In the genomic region with DNA sequence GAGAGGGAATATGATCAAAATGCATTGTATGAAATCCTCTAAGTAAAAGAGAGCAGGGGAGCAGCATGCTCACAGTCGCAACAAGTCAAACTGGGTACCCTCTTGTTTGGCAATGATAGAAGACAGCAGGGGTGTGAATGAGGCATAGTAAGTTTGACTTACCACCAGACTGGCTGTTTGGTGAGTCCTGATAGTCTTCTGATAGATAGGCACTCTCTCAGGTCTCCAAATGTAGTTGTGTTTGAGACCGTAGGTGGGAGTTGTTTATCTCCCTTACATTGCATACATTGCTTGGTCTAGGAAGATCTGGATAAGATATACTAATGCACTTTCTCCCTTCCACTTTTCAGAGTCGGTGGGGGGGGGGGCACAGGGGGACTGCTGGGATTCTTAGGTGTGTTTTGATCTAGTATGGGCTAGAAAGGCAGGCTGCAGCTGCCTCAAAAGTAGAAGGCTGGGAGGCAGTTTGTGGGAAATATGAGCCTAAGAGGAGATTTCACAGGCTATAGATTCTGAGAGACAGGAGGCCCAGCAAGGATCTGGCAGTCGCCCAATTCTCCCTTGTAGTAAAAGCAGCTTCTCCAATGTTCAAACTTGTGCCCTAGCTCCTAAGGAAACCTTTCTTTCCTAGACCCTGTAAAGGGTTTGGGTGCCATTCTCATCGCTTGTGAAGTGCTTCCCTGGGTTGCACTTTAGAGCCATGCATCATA, we compare ENCODE assay signal across 15 mouse cellular contexts. TPM values are rescaled to one million over a fixed set of nuclear protein-coding genes. Genes with fewer than 3 reads are reported as not detected.
DNase-seq lines count a peak whose midpoint lies in the region; ATAC-seq and TF ChIP-seq lines count a peak whose summit lies in the region.
"Had no signal": no experiment of that assay in that cellular context is flagged by ENCODE, and none has a peak within 500 bp of the region (broad histone marks: within the 10 kb centered on the region; RNA-seq: fewer than 3 reads in every experiment).

No protein-coding gene starts in this region.

- H3K4me1 ChIP-seq in embryonic facial prominence, embryonic 11.5 days (ENCODE audit: control insufficient read depth, insufficient read depth, low read length), result no peaks in the 10 kb centered on the region
- 0 out of 2 replicates have a peak, but pooled peaks cover 3% of the 10 kb centered on the region for H3K4me1 ChIP-seq in embryonic facial prominence, embryonic 10.5 days
- H3K4me1 ChIP-seq in lung, embryonic 14.5 days (ENCODE audit: insufficient read depth), result no peaks in the 10 kb centered on the region
- H3K4me1 ChIP-seq in lung, postnatal 0 days (ENCODE audit: insufficient read depth, low read depth, low read length), result no peaks in the 10 kb centered on the region
- peaks cover 49% of the 10 kb centered on the region for H3K4me1 ChIP-seq in liver, embryonic 13.5 days (replicated peaks)
- H3K4me1 ChIP-seq: embryonic facial prominence, embryonic 15.5 days; forebrain, embryonic 15.5 days; limb, embryonic 15.5 days had no signal

- no peak overlapping the region for H3K4me3 ChIP-seq in embryonic facial prominence, embryonic 11.5 days (ENCODE audit: low read depth, low read length)
- H3K4me3 ChIP-seq in embryonic facial prominence, embryonic 10.5 days, result no peak overlapping the region
- no peak overlapping the region for H3K4me3 ChIP-seq in lung, embryonic 14.5 days (ENCODE audit: low read depth, low read length)
- no peak overlapping the region for H3K4me3 ChIP-seq in lung, postnatal 0 days (ENCODE audit: low read depth, low read length)
- no peak overlapping the region for H3K4me3 ChIP-seq in liver, embryonic 13.5 days (replicated peaks)
- H3K4me3 ChIP-seq: embryonic facial prominence, embryonic 15.5 days; forebrain, embryonic 15.5 days; limb, embryonic 15.5 days had no signal

- H3K9me3 ChIP-seq in embryonic facial prominence, embryonic 11.5 days (replicated peaks; ENCODE audit: control insufficient read depth, low read length), result no peaks in the 10 kb centered on the region
- H3K9me3 ChIP-seq in embryonic facial prominence, embryonic 10.5 days, result no peaks in the 10 kb centered on the region
- H3K9me3 ChIP-seq in lung, embryonic 14.5 days (ENCODE audit: low read depth, low read length), result no peaks in the 10 kb centered on the region
- no peaks in the 10 kb centered on the region for H3K9me3 ChIP-seq in lung, postnatal 0 days (ENCODE audit: low read length)
- H3K9me3 ChIP-seq in liver, embryonic 13.5 days (replicated peaks), result no peaks in the 10 kb centered on the region
- H3K9me3 ChIP-seq: embryonic facial prominence, embryonic 15.5 days; forebrain, embryonic 15.5 days; limb, embryonic 15.5 days had no signal

- TF ChIP-seq EP300 in lung, postnatal 0 days (IDR thresholded peaks at IDR 0.05), result no peak

- ATAC-seq in embryonic facial prominence, embryonic 11.5 days (replicated peaks; ENCODE audit: insufficient number of reproducible peaks, low FRiP score, low TSS enrichment, low read depth), result no peak
- peak; percentile 35; the same call in 1 of the 2 replicates for ATAC-seq in lung, embryonic 14.5 days (ENCODE audit: insufficient read depth)
- ATAC-seq in lung, postnatal 0 days, result no peak
- ATAC-seq in liver, embryonic 13.5 days (ENCODE audit: low read depth), result peak; percentile 78
- ATAC-seq in granulocyte monocyte progenitor cell, adult 5-6 weeks (replicated peaks; ENCODE audit: poor library complexity, severe bottlenecking), result no peak
- ATAC-seq in cerebellum, adult (ENCODE audit: insufficient number of reproducible peaks, low FRiP score, low TSS enrichment), result no peak
- ATAC-seq: forebrain, embryonic 15.5 days had no signal

- peak; percentile 14 for DNase-seq in embryonic facial prominence, embryonic 11.5 days (ENCODE audit: low spot score)
- DNase-seq in embryonic facial prominence, embryonic 10.5 days (ENCODE audit: low spot score), result no peak
- peak; percentile 73 for DNase-seq in lung, embryonic 14.5 days
- no peak for DNase-seq in lung, postnatal 0 days (ENCODE audit: low spot score)
- DNase-seq in adipocyte (ENCODE audit: low spot score), result peak; percentile 50
- peak; percentile 15 for DNase-seq in liver, embryonic 13.5 days
- DNase-seq: cerebellum, adult 11 months; gastrocnemius, postnatal 14 days; layer of hippocampus, adult 9-11 months; thymus, postnatal 4 days had no signal

- no peak for TF ChIP-seq CTCF in lung, embryonic 14.5 days (IDR thresholded peaks at IDR 0.05; ENCODE audit: low read depth)
- no peak for TF ChIP-seq CTCF in lung, postnatal 0 days (IDR thresholded peaks at IDR 0.05)

- 77% methylated on average over 5 of the region's 5 CpGs for WGBS in embryonic facial prominence, embryonic 11.5 days
- WGBS in embryonic facial prominence, embryonic 10.5 days, result 75% methylated on average over 5 of the region's 5 CpGs
- 36% methylated on average over 5 of the region's 5 CpGs for WGBS in lung, embryonic 14.5 days
- 40% methylated on average over 5 of the region's 5 CpGs for WGBS in lung, postnatal 0 days
- 27% methylated on average over 5 of the region's 5 CpGs for WGBS in liver, embryonic 13.5 days (ENCODE audit: insufficient replicate concordance)

- no peaks in the 10 kb centered on the region for H3K36me3 ChIP-seq in embryonic facial prominence, embryonic 11.5 days (replicated peaks; ENCODE audit: control insufficient read depth, insufficient read depth, low read depth, low read length)
- H3K36me3 ChIP-seq in embryonic facial prominence, embryonic 10.5 days (replicated peaks), result no peaks in the 10 kb centered on the region
- H3K36me3 ChIP-seq in lung, embryonic 14.5 days (ENCODE audit: insufficient read depth), result no peaks in the 10 kb centered on the region
- H3K36me3 ChIP-seq in lung, postnatal 0 days (ENCODE audit: insufficient read depth, low read length), result no peaks in the 10 kb centered on the region
- H3K36me3 ChIP-seq in liver, embryonic 13.5 days, result no peaks in the 10 kb centered on the region
- H3K36me3 ChIP-seq: embryonic facial prominence, embryonic 15.5 days; forebrain, embryonic 15.5 days; limb, embryonic 15.5 days had no signal

- H3K27ac ChIP-seq in embryonic facial prominence, embryonic 11.5 days (replicated peaks; ENCODE audit: low read depth, low read length), result no peak overlapping the region
- no peak overlapping the region for H3K27ac ChIP-seq in embryonic facial prominence, embryonic 10.5 days (replicated peaks)
- no peak overlapping the region for H3K27ac ChIP-seq in lung, embryonic 14.5 days (ENCODE audit: low read depth)
- H3K27ac ChIP-seq in lung, postnatal 0 days (ENCODE audit: low read length), result no peak overlapping the region
- peak overlapping the region; percentile 70 for H3K27ac ChIP-seq in liver, embryonic 13.5 days
- H3K27ac ChIP-seq: embryonic facial prominence, embryonic 15.5 days; forebrain, embryonic 15.5 days; limb, embryonic 15.5 days had no signal

- no peak overlapping the region for H3K9ac ChIP-seq in embryonic facial prominence, embryonic 11.5 days (replicated peaks; ENCODE audit: low read length)
- H3K9ac ChIP-seq in lung, embryonic 14.5 days, result no peak overlapping the region
- H3K9ac ChIP-seq in lung, postnatal 0 days (replicated peaks; ENCODE audit: low read depth), result no peak overlapping the region
- H3K9ac ChIP-seq in liver, embryonic 13.5 days, result no peak overlapping the region
- H3K9ac ChIP-seq: embryonic facial prominence, embryonic 15.5 days; forebrain, embryonic 15.5 days; limb, embryonic 15.5 days had no signal

- no peaks in the 10 kb centered on the region for H3K27me3 ChIP-seq in embryonic facial prominence, embryonic 11.5 days (ENCODE audit: control insufficient read depth, insufficient read depth, low read length)
- no peaks in the 10 kb centered on the region for H3K27me3 ChIP-seq in embryonic facial prominence, embryonic 10.5 days (replicated peaks; ENCODE audit: low read depth, poor library complexity, severe bottlenecking)
- H3K27me3 ChIP-seq in lung, embryonic 14.5 days (ENCODE audit: insufficient read depth, low read length), result no peaks in the 10 kb centered on the region
- no peaks in the 10 kb centered on the region for H3K27me3 ChIP-seq in lung, postnatal 0 days (replicated peaks; ENCODE audit: insufficient read depth, low read length)
- no peaks in the 10 kb centered on the region for H3K27me3 ChIP-seq in liver, embryonic 13.5 days
- H3K27me3 ChIP-seq: embryonic facial prominence, embryonic 15.5 days; forebrain, embryonic 15.5 days; limb, embryonic 15.5 days had no signal

- no peak overlapping the region for H3K4me2 ChIP-seq in embryonic facial prominence, embryonic 11.5 days (ENCODE audit: low read depth, low read length)
- no peak overlapping the region for H3K4me2 ChIP-seq in lung, embryonic 14.5 days
- no peak overlapping the region for H3K4me2 ChIP-seq in lung, postnatal 0 days (replicated peaks; ENCODE audit: low read depth, low read length)
- H3K4me2 ChIP-seq in liver, embryonic 13.5 days, result 0 out of 2 replicates have a peak overlapping the region, but pooled peaks have one; percentile 23
- H3K4me2 ChIP-seq: embryonic facial prominence, embryonic 15.5 days; forebrain, embryonic 15.5 days; limb, embryonic 15.5 days had no signal

RNA-seq across cellular contexts. Expression of gene Mcts1, which starts 7.0 kb away (rescaled TPM):
- 94.1 and 105 TPM in 2 replicates for polyA plus RNA-seq in embryonic facial prominence, embryonic 11.5 days (2014; fragmentation: Nextera tagmentation; extraction: Ambion mirVana)
- 69.3 and 74.1 TPM in 2 replicates for polyA plus RNA-seq in embryonic facial prominence, embryonic 10.5 days (2016; fragmentation: Nextera tagmentation; extraction: Ambion mirVana)
- 78.2 and 82.0 TPM in 2 replicates for polyA plus RNA-seq in lung, embryonic 14.5 days (2014; fragmentation: Nextera tagmentation; extraction: Ambion mirVana)
- polyA plus RNA-seq in lung, postnatal 0 days (2015; fragmentation: Nextera tagmentation; extraction: Ambion mirVana), result 80.1 and 81.4 TPM in 2 replicates
- 55.1 and 62.8 TPM in 2 replicates for polyA plus RNA-seq in liver, embryonic 13.5 days (2015; fragmentation: Nextera tagmentation; extraction: Ambion mirVana)
- total RNA-seq in granulocyte monocyte progenitor cell, adult 5-6 weeks (2014; fragmentation: Nextera tagmentation), result 107 and 143 TPM in 2 replicates
- total RNA-seq in granulocyte monocyte progenitor cell, adult 5-6 weeks (2017), result 59.6 and 80.6 TPM in 2 replicates

RNA-seq across cellular contexts. Expression of gene Cul4b, which starts 17.3 kb away (rescaled TPM):
- polyA plus RNA-seq in embryonic facial prominence, embryonic 11.5 days (2014; fragmentation: Nextera tagmentation; extraction: Ambion mirVana), result 72.0 and 81.9 TPM in 2 replicates
- 48.3 and 50.1 TPM in 2 replicates for polyA plus RNA-seq in embryonic facial prominence, embryonic 10.5 days (2016; fragmentation: Nextera tagmentation; extraction: Ambion mirVana)
- 35.1 and 39.9 TPM in 2 replicates for polyA plus RNA-seq in lung, embryonic 14.5 days (2014; fragmentation: Nextera tagmentation; extraction: Ambion mirVana)
- 11.4 and 13.6 TPM in 2 replicates for polyA plus RNA-seq in lung, postnatal 0 days (2015; fragmentation: Nextera tagmentation; extraction: Ambion mirVana)
- polyA plus RNA-seq in liver, embryonic 13.5 days (2015; fragmentation: Nextera tagmentation; extraction: Ambion mirVana), result 12.8 and 17.6 TPM in 2 replicates
- total RNA-seq in granulocyte monocyte progenitor cell, adult 5-6 weeks (2014; fragmentation: Nextera tagmentation), result 38.5 and 39.3 TPM in 2 replicates
- 50.1 and 75.2 TPM in 2 replicates for total RNA-seq in granulocyte monocyte progenitor cell, adult 5-6 weeks (2017)

RNA-seq across cellular contexts. Expression of gene C1galt1c1, which starts 41.6 kb away (rescaled TPM):
- polyA plus RNA-seq in embryonic facial prominence, embryonic 11.5 days (2014; fragmentation: Nextera tagmentation; extraction: Ambion mirVana), result 23.2 and 26.1 TPM in 2 replicates
- 15.8 and 17.0 TPM in 2 replicates for polyA plus RNA-seq in embryonic facial prominence, embryonic 10.5 days (2016; fragmentation: Nextera tagmentation; extraction: Ambion mirVana)
- 23.3 and 24.4 TPM in 2 replicates for polyA plus RNA-seq in lung, embryonic 14.5 days (2014; fragmentation: Nextera tagmentation; extraction: Ambion mirVana)
- 59.0 and 70.6 TPM in 2 replicates for polyA plus RNA-seq in lung, postnatal 0 days (2015; fragmentation: Nextera tagmentation; extraction: Ambion mirVana)
- polyA plus RNA-seq in liver, embryonic 13.5 days (2015; fragmentation: Nextera tagmentation; extraction: Ambion mirVana), result 13.8 and 14.3 TPM in 2 replicates
- 73.9 and 82.5 TPM in 2 replicates for total RNA-seq in granulocyte monocyte progenitor cell, adult 5-6 weeks (2014; fragmentation: Nextera tagmentation)
- 97.2 and 112 TPM in 2 replicates for total RNA-seq in granulocyte monocyte progenitor cell, adult 5-6 weeks (2017)

Comparison
In these comparisons a context has a peak if more than half of its experiments do, and no peak if none do; other contexts are left out.
1. ATAC-seq: peak in lung, embryonic 14.5 days (single experiment) and liver, embryonic 13.5 days (single experiment); none in embryonic facial prominence, embryonic 11.5 days (single experiment), lung, postnatal 0 days (single experiment), granulocyte monocyte progenitor cell, adult 5-6 weeks (single experiment) and cerebellum, adult (single experiment).
2. DNase-seq: peak in embryonic facial prominence, embryonic 11.5 days (single experiment), lung, embryonic 14.5 days (single experiment), adipocyte (single experiment) and liver, embryonic 13.5 days (single experiment); none in embryonic facial prominence, embryonic 10.5 days (single experiment) and lung, postnatal 0 days (single experiment).